Mouse (Mus musculus) gastrocnemius, adult 2 months (tissue): Measurements from ENCODE around the gene Tbc1d2b. TPM values are rescaled to one million over a fixed set of nuclear protein-coding genes. Genes with fewer than 3 reads are reported as not detected.

Source experiments
- DNase-seq: peaks from one replicate; pipeline ENCODE4 v3.0.0; 2022
- H3K27ac ChIP-seq: fragments of 200-600 bp; 2 replicates; pipeline ENCODE4 v1.8.1; 2022; ENCODE audit warnings: mild to moderate bottlenecking
- H3K4me3 ChIP-seq: fragments of 200-600 bp; 2 replicates; pipeline ENCODE4 v1.8.1; 2022; ENCODE audit warnings: mild to moderate bottlenecking, moderate library complexity
- CTCF ChIP-seq: fragments of 200-600 bp; IDR thresholded peaks from 2 replicates; pipeline ENCODE4 v1.8.1; 2022; ENCODE audit warnings: antibody characterized with exemption, mild to moderate bottlenecking, moderate library complexity
- intact Hi-C: fragments of 180-260 bp; cut with DNase I; formaldehyde crosslinking; loops from one replicate; pipeline ENCODE4 v1.15.1; 2025
- total RNA-seq, 2 experiments: library from RNA; stranded (reverse); gene quantifications; 2 replicates each; pipeline ENCODE4 v1.2.3; 2021

Tbc1d2b gene
- total RNA-seq, 2 experiments from 2014 or later = 3.0 to 5.9 TPM

GRCm38 (mm10) chr9:90185356-90185910 is 85.2 kb downstream of the Tbc1d2b start:
- intact Hi-C loops = no loop called here
- no peak overlapping the region for H3K4me3 ChIP-seq
- no peak for DNase-seq
- H3K27ac ChIP-seq = no peak overlapping the region
- TF ChIP-seq CTCF = no peak

GRCm38 (mm10) chr9:90184116-90184515 is 86.5 kb downstream of the Tbc1d2b start:
- TF ChIP-seq CTCF = no peak
- DNase-seq = peak; percentile 57
- Histone ChIP-seq H3K4me3 (peak overlapping the region; percentile 4), H3K27ac (peak overlapping the region; percentile 57; the same call in 1 of the 2 replicates)
- intact Hi-C loops = no loop called here

- H3K27ac ChIP-seq = peak overlapping the region; percentile 57
- no peak for TF ChIP-seq CTCF
- intact Hi-C loops = no loop called here
- H3K4me3 ChIP-seq = no peak overlapping the region
- no peak for DNase-seq
Observed at GRCm38 (mm10) chr9:90183550-90183949, 87.1 kb downstream of the Tbc1d2b start.

DNA sequence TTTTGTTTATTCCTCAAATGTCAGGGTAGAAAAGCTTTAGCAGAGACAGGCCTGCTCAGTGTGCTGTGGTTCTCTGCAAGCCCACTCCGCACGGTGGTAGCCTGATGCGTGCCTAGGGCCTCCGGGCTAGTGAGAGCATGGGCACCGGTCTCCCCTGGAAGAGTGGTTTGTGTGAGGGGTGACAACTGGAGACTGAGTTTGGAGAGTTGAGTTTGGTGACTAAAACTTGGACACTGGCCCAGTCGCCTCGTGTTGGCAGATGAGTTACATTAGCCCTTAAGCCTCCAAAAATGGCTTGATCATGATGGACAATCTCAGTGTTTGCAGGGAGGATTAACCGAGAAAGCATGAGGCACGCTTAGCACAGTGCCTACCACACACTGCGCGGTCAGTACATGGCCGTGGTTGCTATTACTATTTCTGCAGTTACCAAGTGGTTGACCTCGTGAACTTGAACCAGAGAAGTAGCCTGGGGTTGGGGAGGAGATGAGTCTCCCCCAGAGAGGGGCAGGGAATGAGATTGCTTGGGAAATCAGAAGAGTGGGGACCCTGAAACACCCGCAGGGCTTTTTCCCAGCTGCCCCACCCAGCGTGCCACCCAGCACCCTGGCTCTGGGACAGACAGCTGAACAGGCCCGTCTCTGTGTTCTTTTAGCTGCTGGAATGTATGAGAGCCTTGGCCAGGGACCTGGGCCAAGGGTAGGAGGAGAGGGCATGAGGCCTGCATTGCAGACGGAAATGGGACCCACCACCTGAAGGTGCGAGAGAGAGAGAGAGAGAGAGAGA is 87.8 kb downstream of the Tbc1d2b start:
- no peak for TF ChIP-seq CTCF
- no peak overlapping the region; the same call in 1 of the 2 replicates for H3K4me3 ChIP-seq
- H3K27ac ChIP-seq = peak overlapping the region; percentile 57
- DNase-seq = no peak
- intact Hi-C loops = no loop called here

GRCm38 (mm10) chr9:90181656-90182388 is 88.8 kb downstream of the Tbc1d2b start:
- intact Hi-C loops = no loop called here

GRCm38 (mm10) chr9:90179409-90179808 is 91.2 kb downstream of the Tbc1d2b start:
- TF ChIP-seq CTCF = no peak
- no peak for DNase-seq
- intact Hi-C loops = no loop called here
- Histone ChIP-seq H3K27ac (no peak overlapping the region), H3K4me3 (no peak overlapping the region)

More at GRCm38 (mm10) chr9:90181656-90182388, 88.8 kb downstream of the Tbc1d2b start:
- no peak for TF ChIP-seq CTCF
- DNase-seq = no peak
- no peak overlapping the region for H3K27ac ChIP-seq
- no peak overlapping the region for H3K4me3 ChIP-seq

- Histone ChIP-seq H3K4me3 (no peak overlapping the region), H3K27ac (no peak overlapping the region)
- no peak for TF ChIP-seq CTCF
- no peak for DNase-seq
- intact Hi-C loops = no loop called here
Observed at GRCm38 (mm10) chr9:90173330-90173729, 97.3 kb downstream of the Tbc1d2b start.

- no peak for DNase-seq
- H3K27ac ChIP-seq = no peak overlapping the region
- TF ChIP-seq CTCF = no peak
- H3K4me3 ChIP-seq = no peak overlapping the region
- intact Hi-C loops = no loop called here
Observed at GRCm38 (mm10) chr9:90172528-90173321, 97.9 kb downstream of the Tbc1d2b start.

- no peak for DNase-seq
- no peak for TF ChIP-seq CTCF
- intact Hi-C loops = no loop called here
- no peak overlapping the region for H3K4me3 ChIP-seq
- no peak overlapping the region for H3K27ac ChIP-seq
Observed at GRCm38 (mm10) chr9:90171421-90171820, 99.2 kb downstream of the Tbc1d2b start.

- no peak for TF ChIP-seq CTCF
- DNase-seq = no peak
- Histone ChIP-seq H3K27ac (no peak overlapping the region), H3K4me3 (no peak overlapping the region)
- intact Hi-C loops = no loop called here
Observed at GRCm38 (mm10) chr9:90169965-90170364, 100.6 kb downstream of the Tbc1d2b start.

GRCm38 (mm10) chr9:90166615-90167014 is 104.0 kb downstream of the Tbc1d2b start:
- Histone ChIP-seq H3K4me3 (no peak overlapping the region), H3K27ac (no peak overlapping the region)
- no peak for DNase-seq
- intact Hi-C loops = no loop called here
- TF ChIP-seq CTCF = peak; percentile 11; the same call in 1 of the 2 replicates

DNA sequence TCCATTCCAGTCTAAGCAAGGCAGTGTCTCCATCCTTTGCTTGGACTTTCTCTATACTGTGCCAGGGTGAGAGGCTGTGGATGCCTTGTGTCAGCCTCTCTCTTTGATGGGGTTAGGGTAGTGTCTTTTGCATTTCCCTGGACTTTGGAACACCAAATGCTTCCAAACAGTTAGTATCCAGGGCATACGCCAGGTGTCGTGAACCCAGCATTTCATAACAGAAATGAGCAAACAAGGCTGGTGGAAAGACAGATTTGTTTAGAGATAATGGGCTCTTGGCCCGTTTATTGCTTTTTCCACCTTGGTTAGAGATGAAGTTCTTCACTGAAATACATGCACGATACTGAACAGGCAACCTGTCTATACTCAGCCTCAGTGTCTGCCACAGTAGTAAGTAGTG is 105.0 kb downstream of the Tbc1d2b start:
- Histone ChIP-seq H3K27ac (no peak overlapping the region), H3K4me3 (no peak overlapping the region)
- intact Hi-C loops = no loop called here
- no peak for DNase-seq
- no peak for TF ChIP-seq CTCF
